Mouse (Mus musculus) spleen, postnatal 36 days (tissue): ENCODE results near the gene Zfp428.
"Not testable (repeated sequence)": the region's sequence is repeated elsewhere in the genome, so short reads cannot be mapped to it uniquely, and the experiment has no call there.

ENCODE experiments used
- DNase-seq, 2 experiments: peaks; one replicate each; pipeline ENCODE4 v3.0.0; 2022; ENCODE audit warnings: low spot score in 2 of 2, mixed read lengths in 1 of 2

Gene Zfp428

GRCm38 (mm10) chr7:24480986-24481473 lies 25.8 kb upstream of the Zfp428 start:
- no peak for DNase-seq

- DNase-seq = peak; percentile 80 to 82
Observed at GRCm38 (mm10) chr7:24481474-24482207, 25.2 kb upstream of the Zfp428 start, which contains the start of gene Cadm4. Cadm4 (plus strand) TSS chr7:24482023.

- no peak for DNase-seq
Observed at GRCm38 (mm10) chr7:24482208-24483020, 24.4 kb upstream of the Zfp428 start.

- DNase-seq = not testable (repeated sequence)
Observed at GRCm38 (mm10) chr7:24483291-24483690, 23.5 kb upstream of the Zfp428 start.

- no peak for DNase-seq
Observed at GRCm38 (mm10) chr7:24485481-24485880, 21.3 kb upstream of the Zfp428 start.

GRCm38 (mm10) chr7:24486654-24487130 lies 20.1 kb upstream of the Zfp428 start:
- DNase-seq = no peak

GRCm38 (mm10) chr7:24487403-24487802 lies 19.4 kb upstream of the Zfp428 start:
- no peak for DNase-seq

- DNase-seq = no peak
Observed at GRCm38 (mm10) chr7:24488303-24488702, 18.5 kb upstream of the Zfp428 start.

GRCm38 (mm10) chr7:24499856-24500577 lies 6.8 kb upstream of the Zfp428 start:
- no peak for DNase-seq

- peak in 1 of 2 experiments; percentile 34 for DNase-seq
Observed at GRCm38 (mm10) chr7:24500929-24501328, 5.9 kb upstream of the Zfp428 start.

- peak in 1 of 2 experiments; percentile 40 for DNase-seq
Observed at GRCm38 (mm10) chr7:24501492-24501891, 5.3 kb upstream of the Zfp428 start.

- no peak for DNase-seq
Observed at GRCm38 (mm10) chr7:24504004-24504403, 2.8 kb upstream of the Zfp428 start.

GRCm38 (mm10) chr7:24504868-24505267 lies 1.9 kb upstream of the Zfp428 start:
- DNase-seq = no peak

GRCm38 (mm10) chr7:24505447-24506064 lies 1.2 kb upstream of the Zfp428 start:
- no peak for DNase-seq

- no peak for DNase-seq
Observed at GRCm38 (mm10) chr7:24506065-24506459, 744 bp upstream of the Zfp428 start.

- DNase-seq = no peak
Observed at GRCm38 (mm10) chr7:24506476-24506837, 349 bp upstream of the Zfp428 start.

- DNase-seq = no peak
Observed at GRCm38 (mm10) chr7:24507726-24508114, 914 bp downstream of the Zfp428 start.

GRCm38 (mm10) chr7:24512355-24512754 lies 5.5 kb downstream of the Zfp428 start, which contains the start of gene AC161166.1:
AC161166.1 (minus strand) TSS chr7:24512455.
- DNase-seq = no peak

- not testable (repeated sequence) for DNase-seq
Observed at GRCm38 (mm10) chr7:24516319-24516718, 9.5 kb downstream of the Zfp428 start.

GRCm38 (mm10) chr7:24517077-24517476 lies 10.3 kb downstream of the Zfp428 start:
- no peak for DNase-seq

GRCm38 (mm10) chr7:24517654-24518053 lies 10.8 kb downstream of the Zfp428 start:
- no peak for DNase-seq
